Mouse (Mus musculus) adrenal gland, adult 10 weeks (tissue): ENCODE results near the gene Guca2b. TPM values are rescaled to one million over a fixed set of nuclear protein-coding genes. Genes with fewer than 3 reads are reported as not detected.

Experiments used
- polyA plus RNA-seq: library from polyadenylated mRNA; stranded (reverse); fragments of 350-450 nt; fragmentation: Illumina TruSeq; extraction: RNeasy Lipid Tissue Mini Kit (QIAGEN cat#74804); gene quantifications from one replicate; pipeline ENCODE4 v1.2.3, GENCODE M21; 2014; ENCODE audit warnings: low read depth, low replicate concordance

Gene Guca2b
- polyA plus RNA-seq, result not detected

DNA sequence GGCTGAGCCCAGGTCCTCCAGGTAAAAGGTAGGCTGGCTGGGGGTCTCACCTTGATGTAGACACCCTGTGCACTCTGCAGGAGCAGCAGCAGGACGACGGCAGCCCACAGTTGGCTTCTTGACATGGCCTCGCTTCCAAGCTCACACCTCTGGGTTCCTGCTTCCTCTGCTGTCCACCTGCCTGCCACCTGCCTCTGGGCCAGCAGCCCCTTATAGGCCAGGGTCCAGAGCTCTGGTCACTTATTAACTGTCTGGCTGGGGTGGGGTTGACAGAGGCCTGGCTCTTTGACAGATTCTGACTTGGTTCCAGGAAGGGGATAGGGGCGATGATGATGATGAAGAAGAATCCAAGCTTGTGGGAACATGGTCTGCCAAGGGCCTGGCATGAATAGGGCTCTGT is at the start of gene Guca2b:
TSS of gene Guca2b (minus strand) at position 224 of the 400 bp plus-strand sequence.

DNA sequence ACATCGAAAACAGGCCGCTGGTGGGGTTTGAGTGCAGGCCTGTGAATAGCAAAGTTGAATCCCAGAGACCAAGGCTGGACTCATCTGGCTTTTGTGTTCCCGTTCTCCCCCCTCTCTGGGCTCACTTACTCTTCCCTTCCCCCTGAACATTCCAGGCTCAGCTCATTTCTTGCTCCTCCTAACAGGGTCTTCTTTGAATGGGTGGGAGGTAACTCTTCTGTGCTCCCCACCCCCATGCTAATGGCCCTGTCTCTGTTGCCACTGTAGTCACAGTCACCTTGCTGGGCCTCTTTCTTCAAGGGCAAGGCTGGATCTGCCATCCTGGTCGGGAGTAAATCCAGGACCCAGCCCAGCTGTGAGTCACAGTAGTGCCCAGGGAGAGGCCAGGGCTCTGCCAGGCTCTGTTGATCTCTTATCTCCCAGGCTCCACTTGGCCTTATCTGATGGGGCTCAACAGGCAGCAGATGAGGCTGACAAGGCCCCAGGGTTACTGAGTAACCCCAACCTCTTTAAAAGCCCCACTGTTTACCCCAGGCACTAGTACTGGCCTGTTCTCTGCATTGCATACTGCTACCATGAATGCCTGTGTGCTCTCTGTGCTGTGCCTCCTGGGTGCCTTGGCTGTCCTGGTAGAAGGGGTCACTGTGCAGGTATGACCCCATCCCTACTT is 21.4 kb downstream of the Guca2b start, which contains the start of gene Guca2a:
TSS of gene Guca2a (plus strand) at position 529 of the 670 bp plus-strand sequence.

Other genes with a start within 250 kb of the Guca2b start
- gene Ccdc30, start 243.4 kb downstream of the Guca2b start, polyA plus RNA-seq, result 28.7 TPM
- gene Ppcs, start 236.5 kb downstream of the Guca2b start, polyA plus RNA-seq, result 82.8 TPM
- 5.2 TPM for gene Zmynd12, start 236.1 kb downstream of the Guca2b start, polyA plus RNA-seq
- gene Rimkla, start 166.3 kb downstream of the Guca2b start, polyA plus RNA-seq, result 0.41 TPM
- gene Foxj3, start 122.0 kb downstream of the Guca2b start, polyA plus RNA-seq, result 57.7 TPM
- gene Frg2f1, start 119.4 kb downstream of the Guca2b start, polyA plus RNA-seq, result 4.7 TPM
- gene Guca2a, start 21.2 kb downstream of the Guca2b start, polyA plus RNA-seq, result not detected
- 3.5 TPM for gene Hivep3, start 74.8 kb upstream of the Guca2b start, polyA plus RNA-seq